Mouse (Mus musculus): ENCODE results near the gene Aebp1. TPM values are rescaled to one million over a fixed set of nuclear protein-coding genes. Genes with fewer than 3 reads are reported as not detected.

Aebp1 gene
- polyA plus RNA-seq, 1 experiment from 2014 or later = 21.9 TPM

- Histone ChIP-seq H3K4me3 (no peak overlapping the region), H3K9ac (no peak overlapping the region), H3K36me3 (no peaks in the 10 kb centered on the region), H3K4me2 (no peak overlapping the region), H3K27ac (no peak overlapping the region), H3K4me1 (replicated peaks) (peaks cover 8% of the 10 kb centered on the region), H3K9me3 (no peaks in the 10 kb centered on the region), H3K27me3 (no peaks in the 10 kb centered on the region)
- ATAC-seq (ENCODE audit: low FRiP score) = no peak
- WGBS = 95% methylated on average over 2 of the region's 2 CpGs
Observed at GRCm38 (mm10) chr11:5841751-5842150, 20.0 kb upstream of the Aebp1 start.

GRCm38 (mm10) chr11:5843131-5843530 is 18.6 kb upstream of the Aebp1 start:
- no peak overlapping the region for H3K27ac ChIP-seq
- no peak overlapping the region for H3K4me2 ChIP-seq

GRCm38 (mm10) chr11:5846639-5847345 is 15.0 kb upstream of the Aebp1 start:
- H3K9me3 ChIP-seq = no peaks in the 10 kb centered on the region
- no peaks in the 10 kb centered on the region for H3K36me3 ChIP-seq
- H3K27me3 ChIP-seq = no peaks in the 10 kb centered on the region
- 75% methylated on average over 7 of the region's 7 CpGs for WGBS
- no peak overlapping the region for H3K27ac ChIP-seq
- H3K4me3 ChIP-seq = no peak overlapping the region
- ATAC-seq (ENCODE audit: low FRiP score) = no peak
- no peak overlapping the region for H3K9ac ChIP-seq
- 0 out of 2 replicates have a peak, but pooled peaks cover 9% of the 10 kb centered on the region for H3K4me1 ChIP-seq (replicated peaks)
- H3K4me2 ChIP-seq = no peak overlapping the region

More at GRCm38 (mm10) chr11:5843131-5843530, 18.6 kb upstream of the Aebp1 start:
- WGBS = 86% methylated on average over 3 of the region's 3 CpGs
- Histone ChIP-seq H3K36me3 (no peaks in the 10 kb centered on the region), H3K4me1 (replicated peaks) (no peaks in the 10 kb centered on the region; the same call in 1 of the 2 replicates), H3K4me3 (no peak overlapping the region), H3K9me3 (no peaks in the 10 kb centered on the region), H3K9ac (no peak overlapping the region), H3K27me3 (no peaks in the 10 kb centered on the region)
- no peak for ATAC-seq (ENCODE audit: low FRiP score)

- ATAC-seq (ENCODE audit: low FRiP score) = 0 out of 2 replicates have a peak, but pooled peaks have one; percentile 24
- Histone ChIP-seq H3K36me3 (no peaks in the 10 kb centered on the region), H3K9me3 (no peaks in the 10 kb centered on the region), H3K4me2 (no peak overlapping the region), H3K4me3 (no peak overlapping the region), H3K27me3 (no peaks in the 10 kb centered on the region), H3K9ac (no peak overlapping the region), H3K4me1 (replicated peaks) (0 out of 2 replicates have a peak, but pooled peaks cover 9% of the 10 kb centered on the region), H3K27ac (no peak overlapping the region)
- whole genome bisulfite sequencing = 32% methylated on average over 6 of the region's 6 CpGs
Observed at GRCm38 (mm10) chr11:5848741-5849140, 13.0 kb upstream of the Aebp1 start.

GRCm38 (mm10) chr11:5849316-5849715 is 12.4 kb upstream of the Aebp1 start:
- Histone ChIP-seq H3K4me3 (no peak overlapping the region), H3K36me3 (no peaks in the 10 kb centered on the region), H3K27me3 (no peaks in the 10 kb centered on the region), H3K4me2 (no peak overlapping the region), H3K9ac (no peak overlapping the region), H3K27ac (no peak overlapping the region), H3K4me1 (replicated peaks) (0 out of 2 replicates have a peak, but pooled peaks cover 9% of the 10 kb centered on the region), H3K9me3 (no peaks in the 10 kb centered on the region)
- WGBS = 68% methylated on average over 2 of the region's 2 CpGs
- no peak for ATAC-seq (ENCODE audit: low FRiP score)

GRCm38 (mm10) chr11:5850452-5850851 is 11.3 kb upstream of the Aebp1 start:
- Histone ChIP-seq H3K9me3 (no peaks in the 10 kb centered on the region), H3K27ac (no peak overlapping the region), H3K27me3 (no peaks in the 10 kb centered on the region), H3K9ac (no peak overlapping the region), H3K4me1 (replicated peaks) (0 out of 2 replicates have a peak, but pooled peaks cover 9% of the 10 kb centered on the region), H3K36me3 (no peaks in the 10 kb centered on the region), H3K4me3 (no peak overlapping the region), H3K4me2 (no peak overlapping the region)
- WGBS = 68% methylated on average over 5 of the region's 5 CpGs
- ATAC-seq (ENCODE audit: low FRiP score) = no peak

- Histone ChIP-seq H3K4me1 (replicated peaks) (peaks cover 13% of the 10 kb centered on the region; the same call in 1 of the 2 replicates), H3K9ac (no peak overlapping the region), H3K27ac (no peak overlapping the region), H3K4me2 (no peak overlapping the region), H3K27me3 (no peaks in the 10 kb centered on the region), H3K4me3 (no peak overlapping the region), H3K36me3 (no peaks in the 10 kb centered on the region), H3K9me3 (no peaks in the 10 kb centered on the region)
- no peak for ATAC-seq (ENCODE audit: low FRiP score)
- 55% methylated on average over 4 of the region's 4 CpGs for WGBS
Observed at GRCm38 (mm10) chr11:5851021-5851736, 10.6 kb upstream of the Aebp1 start.

- Histone ChIP-seq H3K9ac (no peak overlapping the region), H3K4me1 (replicated peaks) (peaks cover 14% of the 10 kb centered on the region; the same call in 1 of the 2 replicates), H3K36me3 (no peaks in the 10 kb centered on the region), H3K4me2 (no peak overlapping the region), H3K4me3 (no peak overlapping the region), H3K27ac (no peak overlapping the region), H3K9me3 (no peaks in the 10 kb centered on the region), H3K27me3 (no peaks in the 10 kb centered on the region)
- WGBS = 25% methylated on average over 1 of the region's 1 CpGs
- no peak for ATAC-seq (ENCODE audit: low FRiP score)
Observed at GRCm38 (mm10) chr11:5852314-5852713, 9.4 kb upstream of the Aebp1 start.

GRCm38 (mm10) chr11:5855481-5855880 is 6.3 kb upstream of the Aebp1 start:
- Histone ChIP-seq H3K27me3 (peaks cover 13% of the 10 kb centered on the region), H3K9me3 (no peaks in the 10 kb centered on the region), H3K27ac (no peak overlapping the region), H3K4me1 (replicated peaks) (peaks cover 6% of the 10 kb centered on the region; the same call in 1 of the 2 replicates), H3K4me2 (no peak overlapping the region), H3K9ac (no peak overlapping the region), H3K36me3 (no peaks in the 10 kb centered on the region), H3K4me3 (no peak overlapping the region)
- no peak for ATAC-seq (ENCODE audit: low FRiP score)

- Histone ChIP-seq H3K27me3 (peaks cover 17% of the 10 kb centered on the region), H3K4me3 (no peak overlapping the region), H3K36me3 (no peaks in the 10 kb centered on the region), H3K4me1 (replicated peaks) (peaks cover 6% of the 10 kb centered on the region; the same call in 1 of the 2 replicates), H3K9me3 (no peaks in the 10 kb centered on the region), H3K4me2 (no peak overlapping the region), H3K9ac (no peak overlapping the region), H3K27ac (no peak overlapping the region)
- ATAC-seq (ENCODE audit: low FRiP score) = no peak
- 36% methylated on average over 7 of the region's 7 CpGs for WGBS
Observed at GRCm38 (mm10) chr11:5855902-5856301, 5.8 kb upstream of the Aebp1 start.

- Histone ChIP-seq H3K36me3 (no peaks in the 10 kb centered on the region), H3K4me2 (no peak overlapping the region), H3K9me3 (no peaks in the 10 kb centered on the region), H3K4me1 (replicated peaks) (peaks cover 10% of the 10 kb centered on the region), H3K9ac (no peak overlapping the region), H3K27me3 (peaks cover 24% of the 10 kb centered on the region), H3K4me3 (no peak overlapping the region), H3K27ac (no peak overlapping the region)
- 81% methylated on average over 8 of the region's 8 CpGs for WGBS
- ATAC-seq (ENCODE audit: low FRiP score) = no peak
Observed at GRCm38 (mm10) chr11:5856479-5857130, 5.1 kb upstream of the Aebp1 start.

- H3K9ac ChIP-seq = no peak overlapping the region
- no peaks in the 10 kb centered on the region for H3K36me3 ChIP-seq
- H3K4me3 ChIP-seq = no peak overlapping the region
- H3K9me3 ChIP-seq = no peaks in the 10 kb centered on the region
- peaks cover 46% of the 10 kb centered on the region for H3K27me3 ChIP-seq
- no peak overlapping the region for H3K27ac ChIP-seq
- 82% methylated on average over 1 of the region's 1 CpGs for WGBS
- no peak for ATAC-seq (ENCODE audit: low FRiP score)
- no peak overlapping the region for H3K4me2 ChIP-seq
- peaks cover 23% of the 10 kb centered on the region for H3K4me1 ChIP-seq (replicated peaks)
Observed at GRCm38 (mm10) chr11:5858723-5859122, 3.0 kb upstream of the Aebp1 start.

Measured in hindbrain, embryonic 13.5 days (tissue).